7 mouse cellular contexts compared by ENCODE assay signal in genomic region chr4:153943243-153943642, GRCm38 (mm10). TPM values are rescaled to one million over a fixed set of nuclear protein-coding genes. Genes with fewer than 3 reads are reported as not detected.
A peak's percentile ranks its signal among the peaks of the same experiment; 100 is the strongest.
DNase-seq lines count a peak whose midpoint lies in the region; ATAC-seq and TF ChIP-seq lines count a peak whose summit lies in the region.

No protein-coding gene starts in this region.

- H3K9ac ChIP-seq in kidney, embryonic 15.5 days = no peak overlapping the region
- no peak overlapping the region for H3K9ac ChIP-seq in lung, embryonic 14.5 days

- ATAC-seq in kidney, embryonic 15.5 days (replicated peaks; ENCODE audit: low FRiP score) = no peak
- no peak for ATAC-seq in Patski
- 0 out of 2 replicates have a peak, but pooled peaks have one; percentile 38 for ATAC-seq in granulocyte monocyte progenitor cell, adult 5-6 weeks (replicated peaks; ENCODE audit: poor library complexity, severe bottlenecking)
- ATAC-seq in lung, embryonic 14.5 days (ENCODE audit: insufficient read depth) = no peak

- no peak overlapping the region for H3K27ac ChIP-seq in kidney, embryonic 15.5 days
- H3K27ac ChIP-seq in lung, embryonic 14.5 days (ENCODE audit: low read depth) = no peak overlapping the region

- no peak overlapping the region for H3K4me3 ChIP-seq in kidney, embryonic 15.5 days (replicated peaks)
- no peak overlapping the region for H3K4me3 ChIP-seq in E14TG2a.4 (replicated peaks; ENCODE audit: low read length)
- no peak overlapping the region for H3K4me3 ChIP-seq in lung, embryonic 14.5 days (ENCODE audit: low read depth, low read length)

- WGBS in kidney, embryonic 15.5 days = 61% methylated on average over 4 of the region's 4 CpGs
- 52% methylated on average over 4 of the region's 4 CpGs for WGBS in lung, embryonic 14.5 days

- no peak overlapping the region for H3K4me2 ChIP-seq in kidney, embryonic 15.5 days
- no peak overlapping the region for H3K4me2 ChIP-seq in lung, embryonic 14.5 days

- CTCF ChIA-PET in Patski (lab: Charles Lee) = no interaction called here

- peaks cover 15% of the 10 kb centered on the region for H3K27me3 ChIP-seq in kidney, embryonic 15.5 days
- H3K27me3 ChIP-seq in E14TG2a.4 (ENCODE audit: insufficient read depth, low read length) (peaks cover 72% of the 10 kb centered on the region), Patski (no peaks in the 10 kb centered on the region)
- peaks cover 5% of the 10 kb centered on the region; the same call in 1 of the 2 replicates for H3K27me3 ChIP-seq in lung, embryonic 14.5 days (ENCODE audit: insufficient read depth, low read length)

- H3K36me3 ChIP-seq in kidney, embryonic 15.5 days = no peaks in the 10 kb centered on the region
- H3K36me3 ChIP-seq in E14TG2a.4 (ENCODE audit: insufficient read depth, low read length) = no peaks in the 10 kb centered on the region
- no peaks in the 10 kb centered on the region for H3K36me3 ChIP-seq in lung, embryonic 14.5 days (ENCODE audit: insufficient read depth)

- DNase-seq in kidney, adult 18-20 months = peak; percentile 9
- DNase-seq in Patski (ENCODE audit: low read depth, low spot score) = no peak
- peak; percentile 34 for DNase-seq in lung, embryonic 14.5 days
- peak; percentile 63 for DNase-seq in testis, postnatal 10 days (ENCODE audit: low spot score)

- in situ Hi-C loops in Patski (cut with MboI; ENCODE audit: low pct_unique_long_range_greater_than_20kb) = no loop called here

- TF ChIP-seq CTCF in E14TG2a.4 (conservative IDR thresholded peaks at IDR 0.05; ENCODE audit: low read length) = peak; percentile 32
- peak; percentile 59 for TF ChIP-seq CTCF in Patski (IDR thresholded peaks at IDR 0.05)
- TF ChIP-seq CTCF in lung, embryonic 14.5 days (IDR thresholded peaks at IDR 0.05; ENCODE audit: low read depth) = peak; percentile 70

- H3K4me1 ChIP-seq in kidney, embryonic 15.5 days = no peaks in the 10 kb centered on the region
- peaks cover 4% of the 10 kb centered on the region for H3K4me1 ChIP-seq in E14TG2a.4 (replicated peaks; ENCODE audit: low read depth, low read length)
- H3K4me1 ChIP-seq in lung, embryonic 14.5 days (ENCODE audit: insufficient read depth) = no peaks in the 10 kb centered on the region

- no peaks in the 10 kb centered on the region for H3K9me3 ChIP-seq in kidney, embryonic 15.5 days (replicated peaks)
- no peaks in the 10 kb centered on the region for H3K9me3 ChIP-seq in E14TG2a.4 (ENCODE audit: low read length)
- H3K9me3 ChIP-seq in lung, embryonic 14.5 days (ENCODE audit: low read depth, low read length) = no peaks in the 10 kb centered on the region

- POLR2A ChIA-PET in Patski (lab: Charles Lee) = no interaction called here

RNA-seq across cellular contexts. Expression of gene A430005L14Rik, which starts 13.8 kb away (rescaled TPM):
- 88.3 and 98.0 TPM in 2 replicates for polyA plus RNA-seq in kidney, embryonic 15.5 days (2015; fragmentation: Nextera tagmentation; extraction: Ambion mirVana)
- 20.7 TPM for polyA plus RNA-seq in Patski (2021)
- total RNA-seq in granulocyte monocyte progenitor cell, adult 5-6 weeks (2014; fragmentation: Nextera tagmentation) = 25.0 and 40.8 TPM in 2 replicates
- 45.4 and 55.1 TPM in 2 replicates for total RNA-seq in granulocyte monocyte progenitor cell, adult 5-6 weeks (2017)
- 86.9 and 91.4 TPM in 2 replicates for polyA plus RNA-seq in lung, embryonic 14.5 days (2014; fragmentation: Nextera tagmentation; extraction: Ambion mirVana)

RNA-seq across cellular contexts. Expression of gene Dffb, which starts 31.7 kb away (rescaled TPM):
- polyA plus RNA-seq in kidney, embryonic 15.5 days (2015; fragmentation: Nextera tagmentation; extraction: Ambion mirVana) = 12.6 and 13.8 TPM in 2 replicates
- polyA plus RNA-seq in Patski (2021) = 4.1 TPM
- 11.8 and 14.2 TPM in 2 replicates for total RNA-seq in granulocyte monocyte progenitor cell, adult 5-6 weeks (2014; fragmentation: Nextera tagmentation)
- total RNA-seq in granulocyte monocyte progenitor cell, adult 5-6 weeks (2017) = 6.7 and 13.4 TPM in 2 replicates
- polyA plus RNA-seq in lung, embryonic 14.5 days (2014; fragmentation: Nextera tagmentation; extraction: Ambion mirVana) = 11.1 and 12.4 TPM in 2 replicates

RNA-seq across cellular contexts. Expression of gene Cep104, which starts 31.8 kb away (rescaled TPM):
- 15.8 and 16.7 TPM in 2 replicates for polyA plus RNA-seq in kidney, embryonic 15.5 days (2015; fragmentation: Nextera tagmentation; extraction: Ambion mirVana)
- polyA plus RNA-seq in Patski (2021) = 19.2 TPM
- total RNA-seq in granulocyte monocyte progenitor cell, adult 5-6 weeks (2014; fragmentation: Nextera tagmentation) = 5.7 and 10.7 TPM in 2 replicates
- total RNA-seq in granulocyte monocyte progenitor cell, adult 5-6 weeks (2017) = 4.2 and 6.9 TPM in 2 replicates
- polyA plus RNA-seq in lung, embryonic 14.5 days (2014; fragmentation: Nextera tagmentation; extraction: Ambion mirVana) = 18.9 and 21.4 TPM in 2 replicates
